Mouse (Mus musculus) kidney, postnatal 0 days (tissue): Measurements from ENCODE around the gene Lamb3. TPM values are rescaled to one million over a fixed set of nuclear protein-coding genes. Genes with fewer than 3 reads are reported as not detected.
"Not testable (repeated sequence)": the region's sequence is repeated elsewhere in the genome, so short reads cannot be mapped to it uniquely, and the experiment has no call there.

Experiments used
- ATAC-seq: fragments of 200-750 bp; cut with Nextera tagmentation; replicated peaks from 2 replicates; pipeline ENCODE4 v1.8.0; 2017; ENCODE audit warnings: low read depth, moderate number of reproducible peaks, moderate TSS enrichment, moderate library complexity; ENCODE audit not compliant: low FRiP score
- DNase-seq: peaks from one replicate; pipeline ENCODE4 v3.0.0-alpha.2; 2016; ENCODE audit warnings: low spot score
- H3K27ac ChIP-seq: fragments of 300-500 bp; sonication (generic); 2 replicates; pipeline ENCODE4 v1.5.1; 2014; ENCODE audit warnings: mild to moderate bottlenecking
- H3K27me3 ChIP-seq: fragments of 300-500 bp; sonication (generic); 2 replicates; pipeline ENCODE4 v1.6.1; 2014; ENCODE audit warnings: low read length, mixed read lengths; ENCODE audit not compliant: insufficient read depth
- H3K36me3 ChIP-seq: fragments of 300-500 bp; sonication (generic); 2 replicates; pipeline ENCODE4 v1.6.1; 2014; ENCODE audit warnings: low read length, mixed read lengths; ENCODE audit not compliant: insufficient read depth
- H3K4me1 ChIP-seq: fragments of 300-500 bp; sonication (generic); replicated peaks from 2 replicates; pipeline ENCODE4 v1.6.1; 2014; ENCODE audit warnings: antibody characterized with exemption, low read length, mixed read lengths; ENCODE audit not compliant: insufficient read depth
- H3K4me2 ChIP-seq: fragments of 300-500 bp; sonication (generic); 2 replicates; pipeline ENCODE4 v1.6.1; 2014; ENCODE audit warnings: mild to moderate bottlenecking, low read length, moderate library complexity, mixed read lengths
- H3K4me3 ChIP-seq: fragments of 300-500 bp; sonication (generic); replicated peaks from 2 replicates; pipeline ENCODE4 v1.5.1; 2014; ENCODE audit warnings: low read depth, low read length
- H3K9ac ChIP-seq: fragments of 300-500 bp; sonication (generic); 2 replicates; pipeline ENCODE4 v1.6.1; 2014; ENCODE audit warnings: low read depth, low read length
- H3K9me3 ChIP-seq: fragments of 300-500 bp; sonication (generic); replicated peaks from 2 replicates; pipeline ENCODE4 v1.6.1; 2016; ENCODE audit warnings: low read length, inconsistent platforms, mixed read lengths
- CTCF ChIP-seq: IDR thresholded peaks from 2 replicates; pipeline ENCODE4 v1.5.1; 2016; ENCODE audit warnings: antibody characterized with exemption, low read depth, mild to moderate bottlenecking, moderate library complexity
- WGBS: fragments of 180-500 bp; shearing (Covaris S2); extraction: QIAGEN DNeasy Blood & Tissue Kit; methylation state at CpG from one replicate; pipeline ENCODE4 v1.1.7; 2014; 5-methylcytosine and 5-hydroxymethylcytosine counted together
- polyA plus RNA-seq: library from polyadenylated mRNA; unstranded; fragments of >200 nt; fragmentation: Nextera tagmentation; extraction: Ambion mirVana; gene quantifications from 2 replicates; pipeline ENCODE4 v1.2.1, GENCODE M21; 2015

The Lamb3 gene
- polyA plus RNA-seq, 1 experiment from 2014 or later, result 1.9 TPM

GRCm38 (mm10) chr1:193244235-193244634 is 36.7 kb downstream of the Lamb3 start:
- ATAC-seq, result no peak
- H3K9ac ChIP-seq, result no peak overlapping the region

GRCm38 (mm10) chr1:193250026-193250425 is 42.5 kb downstream of the Lamb3 start:
- Histone ChIP-seq H3K27ac (no peak overlapping the region), H3K27me3 (no peaks in the 10 kb centered on the region), H3K4me3 (no peak overlapping the region), H3K4me1 (peaks cover 11% of the 10 kb centered on the region; the same call in 1 of the 2 replicates), H3K4me2 (no peak overlapping the region), H3K36me3 (no peaks in the 10 kb centered on the region), H3K9ac (no peak overlapping the region), H3K9me3 (no peaks in the 10 kb centered on the region)
- no peak for DNase-seq
- TF ChIP-seq CTCF, result no peak
- WGBS, result 87% methylated on average over 2 of the region's 2 CpGs
- no peak for ATAC-seq

More at GRCm38 (mm10) chr1:193244235-193244634, 36.7 kb downstream of the Lamb3 start:
- H3K4me3 ChIP-seq, result no peak overlapping the region
- no peaks in the 10 kb centered on the region for H3K27me3 ChIP-seq
- no peaks in the 10 kb centered on the region; the same call in 1 of the 2 replicates for H3K4me1 ChIP-seq
- no peaks in the 10 kb centered on the region for H3K36me3 ChIP-seq
- no peak overlapping the region for H3K4me2 ChIP-seq
- no peaks in the 10 kb centered on the region for H3K9me3 ChIP-seq
- H3K27ac ChIP-seq, result no peak overlapping the region
- WGBS, result 80% methylated on average over 6 of the region's 6 CpGs
- DNase-seq, result no peak
- TF ChIP-seq CTCF, result no peak

GRCm38 (mm10) chr1:193251386-193251785 is 43.9 kb downstream of the Lamb3 start:
- no peak overlapping the region for H3K4me3 ChIP-seq
- ATAC-seq (peak; percentile 74), DNase-seq (peak; percentile 35)
- H3K9me3 ChIP-seq, result no peaks in the 10 kb centered on the region
- 49% methylated on average over 7 of the region's 7 CpGs for WGBS
- H3K36me3 ChIP-seq, result no peaks in the 10 kb centered on the region
- no peak for TF ChIP-seq CTCF
- no peak overlapping the region for H3K4me2 ChIP-seq
- no peak overlapping the region for H3K27ac ChIP-seq
- H3K4me1 ChIP-seq, result peaks cover 11% of the 10 kb centered on the region; the same call in 1 of the 2 replicates
- H3K27me3 ChIP-seq, result no peaks in the 10 kb centered on the region
- H3K9ac ChIP-seq, result no peak overlapping the region

GRCm38 (mm10) chr1:193252616-193253015 is 45.1 kb downstream of the Lamb3 start:
- Histone ChIP-seq H3K4me1 (peaks cover 11% of the 10 kb centered on the region; the same call in 1 of the 2 replicates), H3K27me3 (no peaks in the 10 kb centered on the region), H3K36me3 (no peaks in the 10 kb centered on the region), H3K9ac (no peak overlapping the region), H3K4me3 (no peak overlapping the region), H3K4me2 (peak overlapping the region; percentile 18), H3K27ac (no peak overlapping the region), H3K9me3 (no peaks in the 10 kb centered on the region)
- 8% methylated on average over 5 of the region's 5 CpGs for WGBS
- TF ChIP-seq CTCF, result no peak
- no peak for ATAC-seq
- peak; percentile 50 for DNase-seq

GRCm38 (mm10) chr1:193253895-193254294 is 46.4 kb downstream of the Lamb3 start:
- peaks cover 11% of the 10 kb centered on the region; the same call in 1 of the 2 replicates for H3K4me1 ChIP-seq
- not testable (repeated sequence) for H3K9ac ChIP-seq, H3K4me2 ChIP-seq, H3K9me3 ChIP-seq, DNase-seq, H3K36me3 ChIP-seq, H3K27me3 ChIP-seq, H3K4me3 ChIP-seq, H3K27ac ChIP-seq, ATAC-seq
- 74% methylated on average over 3 of the region's 3 CpGs for whole genome bisulfite sequencing

- Histone ChIP-seq H3K27me3 (no peaks in the 10 kb centered on the region), H3K36me3 (no peaks in the 10 kb centered on the region), H3K9ac (no peak overlapping the region), H3K4me3 (no peak overlapping the region), H3K27ac (no peak overlapping the region), H3K4me1 (peaks cover 11% of the 10 kb centered on the region; the same call in 1 of the 2 replicates), H3K4me2 (no peak overlapping the region), H3K9me3 (no peaks in the 10 kb centered on the region)
- WGBS, result 64% methylated on average over 8 of the region's 8 CpGs
- TF ChIP-seq CTCF, result no peak
- DNase-seq, result no peak
- ATAC-seq, result no peak
Observed at GRCm38 (mm10) chr1:193255032-193255431, 47.5 kb downstream of the Lamb3 start.
